Mouse (Mus musculus): ENCODE results near the gene Igfbp4.

DNA sequence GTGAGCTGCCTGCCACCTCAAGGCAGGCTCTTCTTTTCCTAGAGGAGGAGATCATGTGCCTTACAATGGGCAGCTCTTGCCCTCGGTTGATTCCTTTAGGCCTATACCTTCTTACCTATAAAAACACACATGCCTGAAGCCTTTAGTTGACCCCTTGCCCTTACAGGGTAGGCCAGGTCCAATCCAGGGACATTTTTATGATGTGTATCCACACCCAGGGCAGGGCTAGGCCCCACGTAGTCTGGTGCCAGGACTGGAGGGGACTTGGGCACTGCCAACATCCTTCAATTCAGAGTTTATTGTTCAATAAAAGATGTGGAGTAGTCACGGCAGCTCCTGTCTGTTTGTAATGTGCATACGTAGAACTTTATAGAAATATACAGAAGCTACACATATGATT lies 55.4 kb downstream of the Igfbp4 start:
- TF ChIP-seq CTCF (IDR thresholded peaks at IDR 0.05; ENCODE audit: borderline replicate concordance, insufficient read depth, low read length) (no peak), POLR2A (IDR thresholded peaks at IDR 0.05; ENCODE audit: low read depth, low read length) (no peak)
